Mouse (Mus musculus) c-Kit-positive CD71-negative TER-119-negative erythroid progenitor cells, embryonic 14.5 days (primary cell): ENCODE results near the gene Prkaca.

Experiments
- DNase-seq: peaks from one replicate; pipeline ENCODE4 v3.0.0-alpha.2; 2013; ENCODE audit warnings: low read depth

Prkaca gene

GRCm38 (mm10) chr8:83972150-83973120 lies at the start of gene Prkaca:
Prkaca (plus strand) TSS chr8:83972993.
- DNase-seq, result peak; percentile 95

GRCm38 (mm10) chr8:83924585-83924984 lies 48.2 kb upstream of the Prkaca start:
- no peak for DNase-seq

GRCm38 (mm10) chr8:83926266-83926665 lies 46.5 kb upstream of the Prkaca start:
- no peak for DNase-seq

GRCm38 (mm10) chr8:83934222-83934621 lies 38.6 kb upstream of the Prkaca start:
- DNase-seq, result no peak

GRCm38 (mm10) chr8:83934994-83935393 lies 37.8 kb upstream of the Prkaca start:
- no peak for DNase-seq

GRCm38 (mm10) chr8:83935435-83935834 lies 37.4 kb upstream of the Prkaca start:
- no peak for DNase-seq

- DNase-seq, result no peak
These were observed 35.1 kb upstream of the Prkaca start for GRCm38 (mm10) chr8:83937645-83938044.

- no peak for DNase-seq
These were observed 34.5 kb upstream of the Prkaca start for GRCm38 (mm10) chr8:83938330-83938729.

GRCm38 (mm10) chr8:83941066-83941677 lies 31.6 kb upstream of the Prkaca start:
- DNase-seq, result no peak

- no peak for DNase-seq
These were observed 30.3 kb upstream of the Prkaca start for GRCm38 (mm10) chr8:83942446-83942845.

- no peak for DNase-seq
These were observed 27.3 kb upstream of the Prkaca start for GRCm38 (mm10) chr8:83945540-83945939.

- DNase-seq, result no peak
These were observed 18.1 kb upstream of the Prkaca start for GRCm38 (mm10) chr8:83954749-83955105.

GRCm38 (mm10) chr8:83955106-83955957 lies 17.5 kb upstream of the Prkaca start, which contains the start of the genes Gm10644 and Asf1b:
Gm10644 (minus strand) TSS chr8:83955205.
Asf1b (plus strand) TSS chr8:83955507.
- DNase-seq, result peak; percentile 100

- no peak for DNase-seq
These were observed 16.9 kb upstream of the Prkaca start for GRCm38 (mm10) chr8:83955958-83956218.

GRCm38 (mm10) chr8:83956789-83957188 lies 16.0 kb upstream of the Prkaca start:
- no peak for DNase-seq

- no peak for DNase-seq
These were observed 8.6 kb upstream of the Prkaca start for GRCm38 (mm10) chr8:83964015-83964765.

- no peak for DNase-seq
These were observed 5.1 kb upstream of the Prkaca start for GRCm38 (mm10) chr8:83967701-83968100.

GRCm38 (mm10) chr8:83971121-83971520 lies 1.7 kb upstream of the Prkaca start:
- DNase-seq, result no peak

GRCm38 (mm10) chr8:83971661-83972060 lies 1.1 kb upstream of the Prkaca start:
- DNase-seq, result no peak

GRCm38 (mm10) chr8:83973161-83974031 lies 603 bp downstream of the Prkaca start:
- no peak for DNase-seq

- no peak for DNase-seq
These were observed 1.7 kb downstream of the Prkaca start for GRCm38 (mm10) chr8:83974521-83974920.
